Comparison of ENCODE assay signal across 8 mouse cellular contexts in genomic region chr2:5161002-5161745, GRCm38 (mm10). TPM values are rescaled to one million over a fixed set of nuclear protein-coding genes. Genes with fewer than 3 reads are reported as not detected.
DNase-seq lines count a peak whose midpoint lies in the region; ATAC-seq and TF ChIP-seq lines count a peak whose summit lies in the region.

No protein-coding gene starts in this region.

- intact Hi-C loops in left cerebral cortex, postnatal 25 days (cut with DNase I) = loop anchor here (5.0 kb wide), 1 partner anchor 64 kb away; no protein-coding TSS in a partner anchor

- TF ChIP-seq EP300 in ES-Bruce4 (IDR thresholded peaks at IDR 0.05; ENCODE audit: insufficient read depth, low read depth, low read length) = no peak

- peak; percentile 77 for TF ChIP-seq CTCF in ES-Bruce4 (IDR thresholded peaks at IDR 0.05; ENCODE audit: low read depth, low read length)

- no peak overlapping the region for H3K4me2 ChIP-seq in hindbrain, embryonic 16.5 days (ENCODE audit: low read length)
- no peak overlapping the region for H3K4me2 ChIP-seq in hindbrain, embryonic 12.5 days (replicated peaks)
- no peak overlapping the region for H3K4me2 ChIP-seq in intestine, embryonic 15.5 days (replicated peaks)
- H3K4me2 ChIP-seq in forebrain, embryonic 15.5 days (replicated peaks) = no peak overlapping the region

- TF ChIP-seq POLR2A in ES-Bruce4 (IDR thresholded peaks at IDR 0.05; ENCODE audit: insufficient read depth, low read length) = no peak

- no peaks in the 10 kb centered on the region for H3K27me3 ChIP-seq in hindbrain, embryonic 16.5 days (replicated peaks; ENCODE audit: control insufficient read depth, insufficient read depth, low read length)
- no peaks in the 10 kb centered on the region; the same call in 1 of the 2 replicates for H3K27me3 ChIP-seq in hindbrain, embryonic 12.5 days
- H3K27me3 ChIP-seq in ES-Bruce4 (ENCODE audit: control insufficient read depth, insufficient read depth, low read length, poor library complexity, severe bottlenecking) = no peaks in the 10 kb centered on the region
- H3K27me3 ChIP-seq in intestine, embryonic 15.5 days (replicated peaks) = no peaks in the 10 kb centered on the region
- no peaks in the 10 kb centered on the region for H3K27me3 ChIP-seq in forebrain, embryonic 15.5 days

- H3K9ac ChIP-seq in hindbrain, embryonic 16.5 days (ENCODE audit: low read depth, low read length) = no peak overlapping the region
- H3K9ac ChIP-seq in hindbrain, embryonic 12.5 days = no peak overlapping the region
- H3K9ac ChIP-seq in ES-Bruce4 (ENCODE audit: low read depth, poor library complexity, severe bottlenecking) = no peak overlapping the region
- no peak overlapping the region for H3K9ac ChIP-seq in intestine, embryonic 15.5 days
- H3K9ac ChIP-seq in forebrain, embryonic 15.5 days (replicated peaks) = no peak overlapping the region

- H3K27ac ChIP-seq in hindbrain, embryonic 16.5 days (ENCODE audit: low read depth, low read length) = no peak overlapping the region
- H3K27ac ChIP-seq in hindbrain, embryonic 12.5 days = no peak overlapping the region
- no peak overlapping the region for H3K27ac ChIP-seq in ES-Bruce4 (ENCODE audit: insufficient read depth, low read length)
- H3K27ac ChIP-seq in intestine, embryonic 15.5 days = peak overlapping the region; percentile 19; the same call in 1 of the 2 replicates
- no peak overlapping the region for H3K27ac ChIP-seq in forebrain, embryonic 15.5 days (replicated peaks)

- H3K36me3 ChIP-seq in hindbrain, embryonic 16.5 days (ENCODE audit: control insufficient read depth, insufficient read depth, low read length) = no peaks in the 10 kb centered on the region
- no peaks in the 10 kb centered on the region for H3K36me3 ChIP-seq in hindbrain, embryonic 12.5 days
- no peaks in the 10 kb centered on the region for H3K36me3 ChIP-seq in ES-Bruce4 (ENCODE audit: control insufficient read depth, insufficient read depth, low read length, poor library complexity, severe bottlenecking)
- no peaks in the 10 kb centered on the region for H3K36me3 ChIP-seq in intestine, embryonic 15.5 days
- H3K36me3 ChIP-seq in forebrain, embryonic 15.5 days = no peaks in the 10 kb centered on the region

- no peaks in the 10 kb centered on the region for H3K9me3 ChIP-seq in hindbrain, embryonic 16.5 days (ENCODE audit: control insufficient read depth, low read length)
- H3K9me3 ChIP-seq in hindbrain, embryonic 12.5 days (replicated peaks) = no peaks in the 10 kb centered on the region
- H3K9me3 ChIP-seq in ES-Bruce4 (replicated peaks; ENCODE audit: control insufficient read depth, insufficient read depth, low read length, poor library complexity, severe bottlenecking) = no peaks in the 10 kb centered on the region
- H3K9me3 ChIP-seq in intestine, embryonic 15.5 days = no peaks in the 10 kb centered on the region
- H3K9me3 ChIP-seq in forebrain, embryonic 15.5 days = no peaks in the 10 kb centered on the region

- H3K4me1 ChIP-seq in hindbrain, embryonic 16.5 days (ENCODE audit: control insufficient read depth, insufficient read depth, low read depth, low read length) = no peaks in the 10 kb centered on the region
- peaks cover 10% of the 10 kb centered on the region; the same call in 1 of the 2 replicates for H3K4me1 ChIP-seq in hindbrain, embryonic 12.5 days
- H3K4me1 ChIP-seq in ES-Bruce4 (ENCODE audit: control insufficient read depth, insufficient read depth, low read length) = no peaks in the 10 kb centered on the region
- H3K4me1 ChIP-seq in intestine, embryonic 15.5 days (replicated peaks) = peaks cover 3% of the 10 kb centered on the region
- no peaks in the 10 kb centered on the region for H3K4me1 ChIP-seq in forebrain, embryonic 15.5 days

- DNase-seq in A20 (ENCODE audit: low read depth, low spot score) = peak; percentile 45
- no peak for DNase-seq in right cerebral cortex, adult 2 months (ENCODE audit: low spot score in 2 of 2)
- DNase-seq in left cerebral cortex, postnatal 25 days (ENCODE audit: low spot score in 2 of 2) = no peak

- 73% methylated on average over 11 of the region's 11 CpGs for WGBS in hindbrain, embryonic 16.5 days
- WGBS in hindbrain, embryonic 12.5 days = 76% methylated on average over 11 of the region's 11 CpGs
- WGBS in intestine, embryonic 15.5 days = 73% methylated on average over 11 of the region's 11 CpGs
- WGBS in forebrain, embryonic 15.5 days = 73% methylated on average over 11 of the region's 11 CpGs

- peak; percentile 56; the same call in 1 of the 2 replicates for ATAC-seq in hindbrain, embryonic 16.5 days
- ATAC-seq in hindbrain, embryonic 12.5 days (ENCODE audit: low FRiP score) = no peak
- ATAC-seq in intestine, embryonic 15.5 days = peak; percentile 57; the same call in 1 of the 2 replicates
- ATAC-seq in forebrain, embryonic 15.5 days (replicated peaks) = no peak

- H3K4me3 ChIP-seq in hindbrain, embryonic 16.5 days (ENCODE audit: low read length) = no peak overlapping the region
- no peak overlapping the region for H3K4me3 ChIP-seq in hindbrain, embryonic 12.5 days
- H3K4me3 ChIP-seq in ES-Bruce4 (ENCODE audit: low read depth, low read length) = no peak overlapping the region
- no peak overlapping the region for H3K4me3 ChIP-seq in intestine, embryonic 15.5 days (replicated peaks)
- H3K4me3 ChIP-seq in forebrain, embryonic 15.5 days = no peak overlapping the region

RNA-seq across cellular contexts. Expression of gene Ccdc3, which starts 23.6 kb away (rescaled TPM):
- polyA plus RNA-seq in hindbrain, embryonic 16.5 days (2015; fragmentation: Nextera tagmentation; extraction: Ambion mirVana) = 7.9 and 14.8 TPM in 2 replicates
- 14.4 and 19.1 TPM in 2 replicates for polyA plus RNA-seq in hindbrain, embryonic 12.5 days (2016; fragmentation: Nextera tagmentation; extraction: Ambion mirVana)
- polyA plus RNA-seq in ES-Bruce4 (2011; ENCODE audit: insufficient read depth, insufficient read length, low read depth, missing spikeins) = 0.24 and 0.82 TPM in 2 replicates
- 9.2 and 10.3 TPM in 2 replicates for polyA plus RNA-seq in intestine, embryonic 15.5 days (2015; fragmentation: Nextera tagmentation; extraction: Ambion mirVana)
- polyA plus RNA-seq in forebrain, embryonic 15.5 days (2015; fragmentation: Nextera tagmentation; extraction: Ambion mirVana) = 3.4 and 3.8 TPM in 2 replicates
- 10 to 100 TPM; 18.6 to 20.2 TPM for total RNA-seq in left cerebral cortex, postnatal 25 days (2021)

Comparison
In these comparisons a context has a peak if more than half of its experiments do, and no peak if none do; other contexts are left out.
1. ATAC-seq: peak in hindbrain, embryonic 16.5 days (single experiment) and intestine, embryonic 15.5 days (single experiment); none in hindbrain, embryonic 12.5 days (single experiment) and forebrain, embryonic 15.5 days (single experiment).